8 mouse cellular contexts compared by ENCODE assay signal in the genomic region with DNA sequence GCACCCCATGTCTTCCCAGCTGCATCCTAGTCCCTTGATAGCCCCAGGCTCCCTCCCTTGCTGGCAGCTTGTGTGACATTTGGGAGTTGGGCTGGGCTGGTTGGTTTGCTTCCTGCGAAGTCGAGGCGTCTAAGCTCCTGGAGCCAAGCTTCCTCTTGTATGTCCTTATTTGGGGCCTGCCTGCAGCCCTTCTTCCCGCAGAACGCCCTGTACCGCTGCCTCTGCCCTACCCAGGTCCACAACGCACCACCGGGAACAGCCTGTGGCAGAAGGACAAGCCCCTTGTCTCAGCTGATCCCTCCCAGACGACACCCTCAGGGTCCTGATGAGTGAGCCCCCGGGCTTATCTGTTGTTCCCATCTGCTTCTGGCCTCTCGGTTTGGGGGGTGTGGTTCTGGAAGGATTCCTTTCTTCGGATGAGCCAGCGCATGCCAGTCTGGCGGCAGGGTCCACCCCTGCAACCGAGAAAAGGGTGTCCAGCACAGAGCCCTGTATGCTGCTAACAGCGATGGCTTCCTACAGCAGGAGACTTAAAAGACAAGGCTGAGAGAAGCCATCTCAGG. TPM values are rescaled to one million over a fixed set of nuclear protein-coding genes. Genes with fewer than 3 reads are reported as not detected.
DNase-seq lines count a peak whose midpoint lies in the region; ATAC-seq and TF ChIP-seq lines count a peak whose summit lies in the region.

No protein-coding gene starts in this region.

- TF ChIP-seq CTCF in G1E (IDR thresholded peaks at IDR 0.05; ENCODE audit: low read depth, low read length) = no peak
- TF ChIP-seq CTCF in kidney, postnatal 0 days (IDR thresholded peaks at IDR 0.05; ENCODE audit: low read depth) = no peak

- H3K9me3 ChIP-seq in G1E (replicated peaks) = no peaks in the 10 kb centered on the region
- H3K9me3 ChIP-seq in kidney, postnatal 0 days (replicated peaks; ENCODE audit: low read length) = no peaks in the 10 kb centered on the region

- H3K4me1 ChIP-seq in G1E (ENCODE audit: insufficient read depth, low read depth, low read length) = peaks cover 73% of the 10 kb centered on the region
- peaks cover 20% of the 10 kb centered on the region for H3K4me1 ChIP-seq in kidney, postnatal 0 days (replicated peaks; ENCODE audit: insufficient read depth, low read length)

- ATAC-seq in G1E (ENCODE audit: extremely low read depth, insufficient number of reproducible peaks, low FRiP score, poor library complexity, severe bottlenecking) = peak; percentile 60
- peak; percentile 69 for ATAC-seq in erythroid progenitor cell, adult 5-6 weeks (replicated peaks; ENCODE audit: low FRiP score, poor library complexity, severe bottlenecking)
- no peak; the same call in 1 of the 2 replicates for ATAC-seq in kidney, postnatal 0 days (replicated peaks; ENCODE audit: low FRiP score, low read depth)
- no peak for ATAC-seq in activated CD4-positive, CD25-positive, alpha-beta regulatory T cell, adult 4 months

- no peaks in the 10 kb centered on the region for H3K27me3 ChIP-seq in G1E (ENCODE audit: insufficient read depth, low read length)
- H3K27me3 ChIP-seq in kidney, postnatal 0 days (ENCODE audit: insufficient read depth, low read length) = no peaks in the 10 kb centered on the region

- peak; percentile 32 for DNase-seq in gastrocnemius, postnatal 14 days
- DNase-seq in gastrocnemius, postnatal 4 days (ENCODE audit: low spot score in 2 of 2) = no peak
- DNase-seq in G1E (ENCODE audit: low spot score) = no peak
- peak; percentile 64 for DNase-seq in kidney, postnatal 0 days (ENCODE audit: low spot score)
- peak; percentile 74 to 83 for DNase-seq in lung, postnatal 4 days
- no peak for DNase-seq in cerebellum, adult 11 months

- intact Hi-C loops in gastrocnemius, postnatal 14 days (cut with DNase I; ENCODE audit: low total_unique reads) = no loop called here

- H3K4me3 ChIP-seq in G1E (ENCODE audit: low read depth, low read length) = peak overlapping the region; percentile 66; the same call in 1 of the 2 replicates
- no peak overlapping the region for H3K4me3 ChIP-seq in kidney, postnatal 0 days (replicated peaks; ENCODE audit: low read depth, low read length)

- H3K27ac ChIP-seq in kidney, postnatal 0 days = peak overlapping the region; percentile 27

- H3K4me2 ChIP-seq in kidney, postnatal 0 days (ENCODE audit: low read length) = peak overlapping the region; percentile 34; the same call in 1 of the 2 replicates

- WGBS in kidney, postnatal 0 days = 11% methylated on average over 16 of the region's 16 CpGs

- no peaks in the 10 kb centered on the region for H3K36me3 ChIP-seq in G1E (replicated peaks)
- H3K36me3 ChIP-seq in kidney, postnatal 0 days (ENCODE audit: insufficient read depth, low read length) = no peaks in the 10 kb centered on the region

- H3K9ac ChIP-seq in kidney, postnatal 0 days (ENCODE audit: low read depth, low read length) = peak overlapping the region; percentile 46; the same call in 1 of the 2 replicates

RNA-seq across cellular contexts. Expression of gene Clic4, which starts 14.3 kb away (rescaled TPM):
- 10 to 100 TPM; 41.0 to 50.9 TPM for total RNA-seq in gastrocnemius, postnatal 14 days (2021)
- 100 to 1,000 TPM; 109 to 115 TPM for total RNA-seq in gastrocnemius, postnatal 4 days (2021)
- total RNA-seq in G1E (2014; fragmentation: Nextera tagmentation) (172 and 176 TPM in 2 replicates), G1E (2017) (115 and 125 TPM in 2 replicates)
- polyA plus RNA-seq in G1E (2012) = 37.3 and 38.1 TPM in 2 replicates
- 121 and 125 TPM in 2 replicates for total RNA-seq in erythroid progenitor cell, adult 5-6 weeks (2015; ENCODE audit: low replicate concordance)
- 139 and 144 TPM in 2 replicates for total RNA-seq in erythroid progenitor cell, adult 5-6 weeks (2017; ENCODE audit: low replicate concordance)
- 147 and 166 TPM in 2 replicates for polyA plus RNA-seq in kidney, postnatal 0 days (2015; fragmentation: Nextera tagmentation; extraction: Ambion mirVana)
- 1 to 10 TPM; 4.5 to 8.8 TPM for polyA plus RNA-seq in activated CD4-positive, CD25-positive, alpha-beta regulatory T cell, adult 4 months (2017; shearing (Covaris generic))

Comparison
In these comparisons a context has a peak if more than half of its experiments do, and no peak if none do; other contexts are left out.
1. DNase-seq: peak in gastrocnemius, postnatal 14 days (single experiment), kidney, postnatal 0 days (single experiment) and lung, postnatal 4 days (2 of 2); none in gastrocnemius, postnatal 4 days (0 of 2), G1E (single experiment) and cerebellum, adult 11 months (single experiment).
2. ATAC-seq: peak in G1E (single experiment) and erythroid progenitor cell, adult 5-6 weeks (single experiment); none in kidney, postnatal 0 days (single experiment) and activated CD4-positive, CD25-positive, alpha-beta regulatory T cell, adult 4 months (single experiment).